Mouse (Mus musculus) G1E (cell line): Measurements from ENCODE around the gene Plin1. TPM values are rescaled to one million over a fixed set of nuclear protein-coding genes. Genes with fewer than 3 reads are reported as not detected.

Experiments
- ATAC-seq: 2 replicates; pipeline ENCODE4 v1.8.0; 2016; ENCODE audit warnings: mild to moderate bottlenecking; ENCODE audit not compliant: insufficient number of reproducible peaks, poor library complexity, low FRiP score, severe bottlenecking; ENCODE audit errors: extremely low read depth
- DNase-seq: peaks from one replicate; pipeline ENCODE4 v3.0.0; 2012; ENCODE audit warnings: low spot score
- H3K27me3 ChIP-seq: 2 replicates; pipeline ENCODE4 v1.6.1; 2012; ENCODE audit warnings: mild to moderate bottlenecking, low read length, inconsistent platforms; ENCODE audit not compliant: insufficient read depth
- H3K36me3 ChIP-seq: replicated peaks from 2 replicates; pipeline ENCODE3; 2012; ENCODE audit warnings: mild to moderate bottlenecking, inconsistent platforms
- H3K4me1 ChIP-seq: 2 replicates; pipeline ENCODE4 v1.6.1; 2012; ENCODE audit warnings: low read depth, low read length, inconsistent platforms, mixed read lengths; ENCODE audit not compliant: insufficient read depth
- H3K4me3 ChIP-seq: 2 replicates; pipeline ENCODE4 v1.5.1; 2012; ENCODE audit warnings: low read depth, mild to moderate bottlenecking, inconsistent platforms, low read length, moderate library complexity, mixed read lengths
- H3K9me3 ChIP-seq: replicated peaks from 2 replicates; pipeline ENCODE4 v1.6.1; 2012; ENCODE audit warnings: inconsistent platforms
- CTCF ChIP-seq: IDR thresholded peaks from 2 replicates; pipeline ENCODE4 v1.5.1; 2012; ENCODE audit warnings: low read depth, low read length, inconsistent platforms, mixed read lengths
- GATA1 ChIP-seq: IDR thresholded peaks from 2 replicates; pipeline ENCODE4 v1.6.1; 2012; ENCODE audit warnings: borderline replicate concordance, low read length, inconsistent platforms, mixed read lengths
- GATA2 ChIP-seq: IDR thresholded peaks from 2 replicates; pipeline ENCODE4 v1.6.1; 2012; ENCODE audit warnings: low read depth, low read length, inconsistent platforms, borderline replicate concordance
- POLR2AphosphoS5 ChIP-seq: IDR thresholded peaks from 2 replicates; pipeline ENCODE4 v1.6.1; 2012; ENCODE audit warnings: low read depth, low read length, inconsistent platforms; ENCODE audit not compliant: insufficient replicate concordance
- TAL1 ChIP-seq: conservative IDR thresholded peaks from 2 replicates; pipeline ENCODE4 v1.6.1; 2012; ENCODE audit warnings: low read depth, low read length, inconsistent platforms, mixed read lengths
- polyA plus RNA-seq: library from polyadenylated mRNA; stranded (reverse); fragments of >175 nt; gene quantifications from 2 replicates; pipeline ENCODE4 v1.2.3, GENCODE M21; 2012
- total RNA-seq, 2 experiments: library from RNA; stranded (forward) in 1 of 2; stranded (reverse) in 1 of 2; fragments of 200-1000 nt in 1 of 2; fragments of >200 nt in 1 of 2; fragmentation: Nextera tagmentation in 1 of 2; gene quantifications; 2 replicates each; pipeline ENCODE4 v1.2.3; 2014 to 2017

Plin1 gene
- total and polyA plus RNA-seq, 3 experiments = 0.16 TPM; not detected in 2

DNA sequence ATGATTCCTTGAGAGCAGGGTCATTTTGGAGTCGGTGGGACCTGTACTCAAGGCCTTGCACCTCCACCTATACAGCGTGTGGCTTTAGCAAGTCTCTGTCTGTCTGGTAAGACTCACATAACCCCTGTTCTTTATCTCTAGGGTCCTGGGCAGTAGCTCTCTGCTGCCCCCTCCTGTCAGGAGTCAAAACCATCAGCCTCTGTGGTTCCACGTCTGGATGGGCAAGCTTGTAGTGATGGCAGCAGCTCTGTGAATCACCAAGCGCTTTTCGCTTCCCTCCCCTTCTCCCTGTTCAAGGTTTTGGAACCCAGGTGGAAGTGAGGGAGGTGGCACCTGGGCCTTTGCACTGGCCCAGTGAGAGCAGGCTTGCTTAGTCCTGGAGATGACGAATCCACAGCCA is 4.5 kb downstream of the Plin1 start:
- TF ChIP-seq CTCF = peak; percentile 81
- no peak for TF ChIP-seq POLR2AphosphoS5
- no peak for ATAC-seq
- Histone ChIP-seq H3K36me3 (no peaks in the 10 kb centered on the region), H3K4me3 (no peak overlapping the region), H3K27me3 (peaks cover 38% of the 10 kb centered on the region), H3K9me3 (no peaks in the 10 kb centered on the region), H3K4me1 (peaks cover 14% of the 10 kb centered on the region)
- peak; percentile 82 for DNase-seq

DNA sequence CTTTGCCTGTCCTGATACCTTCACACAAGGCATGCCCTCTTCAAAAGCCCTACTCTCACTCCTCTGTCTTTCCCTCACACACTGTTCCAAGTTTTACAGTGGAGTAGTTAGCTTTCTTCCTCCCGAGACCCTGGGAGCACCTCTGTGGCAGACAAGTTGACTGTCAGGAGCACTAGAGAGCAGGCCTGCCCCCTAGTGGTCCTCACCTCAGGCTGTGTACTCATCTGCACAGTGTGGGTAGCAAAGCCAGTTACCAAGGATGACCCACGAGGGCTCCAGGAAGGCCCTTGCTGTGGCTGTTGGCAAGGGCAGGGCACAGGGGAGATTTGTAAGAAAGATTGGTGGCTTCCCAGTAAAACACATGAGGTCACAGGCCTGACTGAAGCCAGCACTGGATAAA is 5.6 kb downstream of the Plin1 start:
- peaks cover 44% of the 10 kb centered on the region for H3K27me3 ChIP-seq
- ATAC-seq = no peak; the same call in 1 of the 2 replicates

DNA sequence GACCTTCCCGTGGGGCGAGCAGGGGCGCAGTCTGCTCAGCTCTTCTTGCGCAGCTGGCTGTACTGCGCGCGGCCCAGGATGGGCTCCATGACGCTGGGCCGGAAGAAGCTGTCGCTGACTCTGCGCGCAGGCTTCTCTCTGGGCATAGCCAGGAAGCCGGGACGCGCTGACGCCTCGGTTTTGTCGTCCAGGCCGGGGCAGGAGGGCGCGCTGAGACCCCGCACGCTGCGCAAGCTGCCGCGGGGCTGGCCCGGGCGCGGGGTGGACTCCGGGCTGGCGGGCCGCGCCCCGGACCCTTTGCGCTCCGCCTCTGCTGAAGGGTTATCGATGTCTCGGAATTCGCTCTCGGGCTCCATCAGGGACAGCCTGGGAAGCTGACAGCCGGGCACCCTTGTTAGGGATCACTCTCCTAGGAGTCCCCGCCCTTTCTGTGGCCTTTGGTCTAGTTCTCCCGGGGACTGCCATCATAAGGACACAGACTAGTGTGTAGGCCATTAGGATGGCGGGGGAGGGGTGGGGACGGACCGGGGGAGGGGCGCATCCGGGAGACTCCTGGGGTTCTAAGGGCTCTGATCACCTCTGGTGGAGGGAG is 11.2 kb downstream of the Plin1 start:
- Histone ChIP-seq H3K4me3 (no peak overlapping the region), H3K9me3 (no peaks in the 10 kb centered on the region), H3K36me3 (no peaks in the 10 kb centered on the region), H3K4me1 (peaks cover 2% of the 10 kb centered on the region), H3K27me3 (peaks cover 52% of the 10 kb centered on the region)
- ATAC-seq (no peak), DNase-seq (no peak)
- TF ChIP-seq GATA2 = no peak
- TF ChIP-seq GATA1 = no peak
- no peak for TF ChIP-seq TAL1
- TF ChIP-seq CTCF = no peak
- TF ChIP-seq POLR2AphosphoS5 = no peak

More for the DNA sequence above, 5.6 kb downstream of the Plin1 start:
- TF ChIP-seq CTCF (peak; percentile 48), POLR2AphosphoS5 (no peak)
- H3K36me3 ChIP-seq = no peaks in the 10 kb centered on the region
- peak; percentile 55 for DNase-seq
- no peaks in the 10 kb centered on the region for H3K9me3 ChIP-seq
- H3K4me3 ChIP-seq = no peak overlapping the region
- peaks cover 14% of the 10 kb centered on the region for H3K4me1 ChIP-seq

DNA sequence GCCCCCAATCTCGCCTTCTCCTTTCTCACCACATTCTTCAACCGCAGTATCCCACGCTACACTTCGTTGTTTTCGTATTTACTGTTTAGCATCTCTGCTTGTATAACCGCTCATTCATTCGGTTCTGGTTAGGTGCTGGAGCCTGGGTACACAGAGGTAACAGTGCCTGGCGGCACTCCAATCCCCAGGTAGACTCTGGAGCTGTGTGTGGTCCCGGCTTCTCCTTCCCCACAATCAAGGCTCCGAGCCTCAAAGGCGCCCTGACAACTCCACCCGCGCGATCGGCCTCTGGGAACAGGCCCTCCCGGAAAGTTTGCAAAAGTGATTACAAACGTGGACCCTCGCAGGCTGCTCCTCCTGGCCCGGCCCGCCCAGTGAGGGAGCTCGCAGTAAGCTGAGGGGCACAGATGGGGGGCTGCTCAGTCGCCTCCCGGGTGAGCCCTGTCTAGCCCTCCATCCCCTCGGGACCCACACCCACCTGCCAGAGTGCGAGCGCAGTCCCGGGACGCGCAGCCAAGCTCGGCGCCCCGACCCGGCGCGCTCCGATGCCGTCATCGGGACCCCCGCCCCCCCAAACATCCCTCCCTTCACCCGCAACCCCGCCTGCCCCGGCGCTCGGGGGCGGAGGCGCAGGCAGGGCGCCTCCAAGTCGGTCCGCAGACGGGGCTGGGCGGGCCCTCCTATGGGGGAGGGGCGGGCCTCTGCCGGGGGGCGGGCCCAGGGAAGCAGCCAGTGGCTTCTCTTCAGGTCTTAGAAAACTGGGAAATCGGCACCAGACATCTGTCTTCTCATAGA is 17.3 kb downstream of the Plin1 start, which contains the start of gene Kif7:
TSS of gene Kif7 (minus strand) at position 534 of the 795 bp plus-strand sequence.
- TF ChIP-seq CTCF (no peak), GATA1 (no peak), POLR2AphosphoS5 (no peak), TAL1 (no peak), GATA2 (no peak)
- Histone ChIP-seq H3K4me1 (peaks cover 25% of the 10 kb centered on the region), H3K36me3 (peaks cover 31% of the 10 kb centered on the region), H3K9me3 (peaks cover under 1% of the 10 kb centered on the region; the same call in 1 of the 2 replicates), H3K27me3 (peaks cover 18% of the 10 kb centered on the region), H3K4me3 (peak within 1 kb of the TSS; percentile 90)
- DNase-seq = peak; percentile 95
- peak; percentile 49; the same call in 1 of the 2 replicates for ATAC-seq

DNA sequence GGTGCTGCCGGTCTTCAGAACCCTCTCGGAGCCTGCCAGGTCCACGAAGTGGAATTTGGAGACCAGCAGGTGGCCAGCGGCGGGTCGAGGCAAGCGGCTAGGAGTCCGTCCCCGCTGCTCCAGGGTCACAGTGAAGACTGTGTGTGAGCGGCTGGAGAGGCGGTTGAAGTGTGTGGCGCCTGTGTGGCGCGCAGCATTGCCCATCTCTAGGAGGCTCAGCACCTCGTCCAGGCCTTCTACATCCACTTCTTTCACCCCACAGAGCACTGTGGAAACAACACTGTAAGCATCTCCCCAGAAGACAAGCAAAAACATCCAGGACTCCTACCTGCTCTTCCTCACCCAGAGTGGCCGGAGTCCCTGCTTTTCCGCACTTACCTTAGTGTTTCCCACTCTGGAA is 21.9 kb downstream of the Plin1 start:
- Histone ChIP-seq H3K27me3 (no peaks in the 10 kb centered on the region), H3K4me3 (no peak overlapping the region), H3K36me3 (peaks cover 76% of the 10 kb centered on the region), H3K4me1 (peaks cover 19% of the 10 kb centered on the region), H3K9me3 (peaks cover 3% of the 10 kb centered on the region)
- no peak for TF ChIP-seq GATA1
- no peak for TF ChIP-seq CTCF
- TF ChIP-seq POLR2AphosphoS5 = no peak
- no peak for TF ChIP-seq GATA2
- TF ChIP-seq TAL1 = no peak
- ATAC-seq = no peak
- DNase-seq = no peak

DNA sequence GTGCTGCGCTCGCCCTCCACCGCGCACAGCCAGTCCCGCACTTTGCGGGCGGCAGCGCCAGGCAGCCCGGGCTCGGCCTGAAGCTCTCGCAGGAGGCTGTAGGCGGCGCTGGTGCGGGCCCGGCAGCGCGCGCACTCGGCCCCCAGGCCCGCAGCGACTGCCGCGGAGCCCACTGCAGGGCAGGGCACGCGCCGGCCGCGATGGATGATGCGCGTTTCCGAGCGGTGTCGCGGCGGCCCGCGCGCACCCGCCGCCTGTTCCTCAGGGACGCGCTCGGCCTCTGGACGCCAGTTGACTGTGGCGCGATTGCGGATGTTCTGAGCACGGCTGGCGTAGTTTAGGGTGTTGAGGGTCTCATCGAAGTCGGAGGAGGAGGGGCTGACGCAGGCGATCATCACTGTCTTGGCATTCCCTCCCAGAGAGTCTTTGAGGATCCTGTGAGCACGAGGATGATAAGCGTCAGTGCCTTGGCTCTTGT is 22.5 kb downstream of the Plin1 start:
- Histone ChIP-seq H3K9me3 (peaks cover 3% of the 10 kb centered on the region), H3K4me3 (no peak overlapping the region), H3K4me1 (peaks cover 14% of the 10 kb centered on the region), H3K27me3 (no peaks in the 10 kb centered on the region), H3K36me3 (peaks cover 82% of the 10 kb centered on the region)
- DNase-seq (no peak), ATAC-seq (no peak)
- TF ChIP-seq CTCF = no peak
- no peak for TF ChIP-seq TAL1
- no peak for TF ChIP-seq GATA1
- no peak for TF ChIP-seq POLR2AphosphoS5
- no peak for TF ChIP-seq GATA2
